ENCODE assay signal across 11 mouse cellular contexts in genomic region chr17:17622576-17622975, GRCm38 (mm10). TPM values are rescaled to one million over a fixed set of nuclear protein-coding genes. Genes with fewer than 3 reads are reported as not detected.
DNase-seq lines count a peak whose midpoint lies in the region; ATAC-seq and TF ChIP-seq lines count a peak whose summit lies in the region.
"Had no signal": no experiment of that assay in that cellular context is flagged by ENCODE, and none has a peak within 500 bp of the region (broad histone marks: within the 10 kb centered on the region; RNA-seq: fewer than 3 reads in every experiment).

No protein-coding gene starts in this region.

- no peak overlapping the region for H3K4me3 ChIP-seq in cerebellum, adult 2 months (replicated peaks; ENCODE audit: insufficient read depth, low read depth, low read length)
- no peak overlapping the region for H3K4me3 ChIP-seq in heart, embryonic 15.5 days
- peak overlapping the region; percentile 96 for H3K4me3 ChIP-seq in megakaryocyte, embryonic 14.5 days (replicated peaks)
- H3K4me3 ChIP-seq in limb, embryonic 13.5 days, result no peak overlapping the region

- no peaks in the 10 kb centered on the region; the same call in 1 of the 2 replicates for H3K4me1 ChIP-seq in cerebellum, adult 2 months (ENCODE audit: control insufficient read depth, insufficient read depth, low read length)
- H3K4me1 ChIP-seq in heart, embryonic 15.5 days (replicated peaks), result peaks cover 24% of the 10 kb centered on the region
- peaks cover 46% of the 10 kb centered on the region for H3K4me1 ChIP-seq in megakaryocyte, embryonic 14.5 days
- peaks cover 35% of the 10 kb centered on the region for H3K4me1 ChIP-seq in limb, embryonic 13.5 days

- peak; percentile 30 for DNase-seq in cerebellum, adult 9-10 months
- no peak for DNase-seq in cerebellum, adult 2 months
- DNase-seq in heart, postnatal 10 days, result no peak
- no peak for DNase-seq in kidney, postnatal 14 days
- DNase-seq: adrenal gland, postnatal 10 days; lung, embryonic 14.5 days; thymus, adult 18-20 months had no signal

- H3K9ac ChIP-seq in heart, embryonic 15.5 days, result no peak overlapping the region
- H3K9ac ChIP-seq in limb, embryonic 13.5 days, result no peak overlapping the region

- WGBS in cerebellum, adult 2 months, result 97% methylated on average over 1 of the region's 1 CpGs
- 88% methylated on average over 1 of the region's 1 CpGs for WGBS in heart, embryonic 15.5 days
- 95% methylated on average over 1 of the region's 1 CpGs for WGBS in limb, embryonic 13.5 days

- TF ChIP-seq CTCF in cerebellum, adult 2 months (IDR thresholded peaks at IDR 0.05; ENCODE audit: borderline replicate concordance, insufficient read depth, low read depth, low read length), result no peak

- H3K9me3 ChIP-seq in heart, embryonic 15.5 days (replicated peaks), result no peaks in the 10 kb centered on the region
- no peaks in the 10 kb centered on the region for H3K9me3 ChIP-seq in megakaryocyte, embryonic 14.5 days
- no peaks in the 10 kb centered on the region for H3K9me3 ChIP-seq in limb, embryonic 13.5 days

- H3K4me2 ChIP-seq in heart, embryonic 15.5 days, result peak overlapping the region; percentile 46
- peak overlapping the region; percentile 38 for H3K4me2 ChIP-seq in limb, embryonic 13.5 days (replicated peaks)

- H3K27ac ChIP-seq in cerebellum, adult 2 months (ENCODE audit: insufficient read depth, low read length), result no peak overlapping the region
- H3K27ac ChIP-seq in heart, embryonic 15.5 days, result no peak overlapping the region
- no peak overlapping the region for H3K27ac ChIP-seq in limb, embryonic 13.5 days

- no peaks in the 10 kb centered on the region for H3K27me3 ChIP-seq in cerebellum, adult 2 months (ENCODE audit: control insufficient read depth, insufficient read depth, low read length)
- H3K27me3 ChIP-seq in heart, embryonic 15.5 days, result no peaks in the 10 kb centered on the region
- no peaks in the 10 kb centered on the region for H3K27me3 ChIP-seq in megakaryocyte, embryonic 14.5 days (replicated peaks)
- no peaks in the 10 kb centered on the region for H3K27me3 ChIP-seq in limb, embryonic 13.5 days

- TF ChIP-seq POLR2A in cerebellum, adult 2 months (IDR thresholded peaks at IDR 0.05; ENCODE audit: borderline replicate concordance, insufficient read depth, low read length), result no peak

- intact Hi-C loops in heart, postnatal 10 days (cut with DNase I), result loop anchor here (5.0 to 10.0 kb wide), 4 partner anchors 35 to 1798 kb away; no protein-coding TSS in a partner anchor

- ATAC-seq in heart, embryonic 15.5 days (replicated peaks; ENCODE audit: insufficient number of reproducible peaks, insufficient read depth, low FRiP score, low read depth), result no peak
- ATAC-seq in megakaryocyte, adult 5-6 weeks (ENCODE audit: poor library complexity, severe bottlenecking), result no peak
- ATAC-seq in limb, embryonic 13.5 days (ENCODE audit: low FRiP score, low read depth), result no peak

- H3K36me3 ChIP-seq in heart, embryonic 15.5 days, result no peaks in the 10 kb centered on the region
- H3K36me3 ChIP-seq in megakaryocyte, embryonic 14.5 days (replicated peaks; ENCODE audit: low read length), result no peaks in the 10 kb centered on the region
- no peaks in the 10 kb centered on the region for H3K36me3 ChIP-seq in limb, embryonic 13.5 days

RNA-seq across cellular contexts. Expression of gene Lnpep, which starts 2.3 kb away (rescaled TPM):
- polyA plus RNA-seq in cerebellum, adult 2 months (2012; rRNA removed), result 30.3 and 30.6 TPM in 2 replicates
- polyA plus RNA-seq in heart, embryonic 15.5 days (2015; fragmentation: Nextera tagmentation; extraction: Ambion mirVana), result 11.0 and 12.3 TPM in 2 replicates
- 100 to 1,000 TPM; 170 to 171 TPM for total RNA-seq in heart, postnatal 10 days (2021)
- polyA plus RNA-seq in megakaryocyte, embryonic 14.5 days (2012; ENCODE audit: insufficient read depth, low replicate concordance), result 0.67 and 2.1 TPM in 2 replicates
- total RNA-seq in megakaryocyte, adult 5-6 weeks (2015), result 89.2 and 89.9 TPM in 2 replicates
- 57.6 and 72.7 TPM in 2 replicates for total RNA-seq in megakaryocyte, adult 5-6 weeks (2017)
- polyA plus RNA-seq in limb, embryonic 13.5 days (2015; fragmentation: Nextera tagmentation; extraction: Ambion mirVana), result 12.0 and 12.3 TPM in 2 replicates
